Mouse (Mus musculus): ENCODE data around the gene Lnx2.

DNA sequence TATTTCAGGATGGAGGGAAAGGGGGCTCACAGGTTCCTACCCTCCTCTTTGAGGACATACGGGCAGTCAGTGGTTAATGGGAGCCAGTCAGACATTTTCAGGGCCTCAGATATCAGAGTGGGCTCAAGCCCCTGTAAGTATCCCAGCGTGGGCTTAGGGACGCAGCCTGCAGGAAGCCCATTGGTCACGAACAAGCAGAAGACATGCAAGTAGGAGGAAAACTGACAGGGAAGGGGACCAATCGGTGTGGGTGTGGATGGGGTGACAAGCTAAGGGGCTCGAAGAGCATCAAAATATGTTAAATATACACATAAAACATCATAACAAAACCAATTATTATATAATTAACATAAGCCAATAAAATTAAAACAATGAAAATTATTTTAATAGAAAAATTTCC, 22.1 kb downstream of the Lnx2 start:
- TF ChIP-seq CTCF (IDR thresholded peaks at IDR 0.05; ENCODE audit: control insufficient read depth, insufficient read depth, insufficient read length), result no peak
- TF ChIP-seq MYOG (IDR thresholded peaks at IDR 0.05; ENCODE audit: control insufficient read depth, extremely low read depth, insufficient read length), result no peak

Data from C2C12 (cell line).